Mouse (Mus musculus): Measurements from ENCODE around the gene Ciapin1. TPM values are rescaled to one million over a fixed set of nuclear protein-coding genes. Genes with fewer than 3 reads are reported as not detected.

The Ciapin1 gene
- total and polyA plus RNA-seq, 2 experiments from 2014 or later: 50.1 to 120 TPM

- no peaks in the 10 kb centered on the region for H3K27me3 ChIP-seq (ENCODE audit: insufficient read depth, low read length)
- no peak overlapping the region for H3K27ac ChIP-seq (ENCODE audit: low read depth, low read length)
- ATAC-seq: no peak
- H3K9ac ChIP-seq: no peak overlapping the region
- no peak overlapping the region for H3K4me2 ChIP-seq (ENCODE audit: low read depth)
- H3K4me1 ChIP-seq (ENCODE audit: insufficient read depth): peaks cover 3% of the 10 kb centered on the region; the same call in 1 of the 2 replicates
- H3K36me3 ChIP-seq (ENCODE audit: insufficient read depth): peaks cover 5% of the 10 kb centered on the region; the same call in 1 of the 2 replicates
- TF ChIP-seq CTCF (IDR thresholded peaks at IDR 0.05; ENCODE audit: low read depth): no peak
- no peaks in the 10 kb centered on the region for H3K9me3 ChIP-seq (ENCODE audit: low read length)
- no peak overlapping the region for H3K4me3 ChIP-seq (ENCODE audit: low read depth, low read length)
- WGBS: 71% methylated on average over 10 of the region's 10 CpGs
- DNase-seq: no peak
Observed at GRCm38 (mm10) chr8:94778895-94779533, 59.1 kb downstream of the Ciapin1 start.

- no peaks in the 10 kb centered on the region for H3K9me3 ChIP-seq (ENCODE audit: low read length)
- H3K4me3 ChIP-seq (ENCODE audit: low read depth, low read length): no peak overlapping the region
- WGBS: 56% methylated on average over 5 of the region's 5 CpGs
- no peak for DNase-seq
- H3K9ac ChIP-seq: no peak overlapping the region
- no peak overlapping the region for H3K4me2 ChIP-seq (ENCODE audit: low read depth)
- ATAC-seq: no peak
- TF ChIP-seq CTCF (IDR thresholded peaks at IDR 0.05; ENCODE audit: low read depth): no peak
- peaks cover 8% of the 10 kb centered on the region; the same call in 1 of the 2 replicates for H3K4me1 ChIP-seq (ENCODE audit: insufficient read depth)
- no peak overlapping the region for H3K27ac ChIP-seq (ENCODE audit: low read depth, low read length)
- no peaks in the 10 kb centered on the region for H3K27me3 ChIP-seq (ENCODE audit: insufficient read depth, low read length)
- peaks cover 5% of the 10 kb centered on the region; the same call in 1 of the 2 replicates for H3K36me3 ChIP-seq (ENCODE audit: insufficient read depth)
Observed at GRCm38 (mm10) chr8:94778473-94778872, 59.7 kb downstream of the Ciapin1 start.

- H3K4me3 ChIP-seq (ENCODE audit: low read depth, low read length): no peak overlapping the region
- H3K36me3 ChIP-seq (ENCODE audit: insufficient read depth): peaks cover 5% of the 10 kb centered on the region; the same call in 1 of the 2 replicates
- H3K9ac ChIP-seq: no peak overlapping the region
- no peak overlapping the region for H3K4me2 ChIP-seq (ENCODE audit: low read depth)
- ATAC-seq: no peak
- H3K4me1 ChIP-seq (ENCODE audit: insufficient read depth): peaks cover 9% of the 10 kb centered on the region; the same call in 1 of the 2 replicates
- DNase-seq: no peak
- no peaks in the 10 kb centered on the region for H3K9me3 ChIP-seq (ENCODE audit: low read length)
- no peak overlapping the region for H3K27ac ChIP-seq (ENCODE audit: low read depth, low read length)
- 61% methylated on average over 10 of the region's 10 CpGs for WGBS
- no peaks in the 10 kb centered on the region for H3K27me3 ChIP-seq (ENCODE audit: insufficient read depth, low read length)
- no peak for TF ChIP-seq CTCF (IDR thresholded peaks at IDR 0.05; ENCODE audit: low read depth)
Observed at GRCm38 (mm10) chr8:94778036-94778435, 60.1 kb downstream of the Ciapin1 start.

DNA sequence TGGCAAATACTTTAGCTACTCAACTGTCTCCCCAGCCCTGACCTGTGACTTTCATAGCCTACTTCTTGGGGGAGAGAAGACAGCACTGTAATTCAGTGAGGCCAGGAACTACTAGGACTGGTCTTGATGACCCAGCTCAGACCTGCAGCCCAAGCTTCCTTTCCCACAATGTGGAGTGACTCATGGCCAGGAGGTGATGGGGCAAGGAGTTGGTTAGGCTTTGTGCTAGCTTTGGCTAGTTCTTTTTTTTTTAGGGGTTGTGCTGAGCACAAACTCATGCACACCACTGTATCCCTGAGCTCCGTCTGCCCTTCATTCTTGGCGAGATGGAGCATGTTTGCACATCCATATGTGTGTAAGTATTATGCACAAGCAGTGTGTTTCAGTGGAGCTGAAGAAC, 61.8 kb downstream of the Ciapin1 start:
- Histone ChIP-seq H3K27me3 (ENCODE audit: insufficient read depth, low read length) (no peaks in the 10 kb centered on the region), H3K4me3 (ENCODE audit: low read depth, low read length) (no peak overlapping the region), H3K9ac (no peak overlapping the region), H3K4me2 (ENCODE audit: low read depth) (no peak overlapping the region), H3K27ac (ENCODE audit: low read depth, low read length) (no peak overlapping the region), H3K36me3 (ENCODE audit: insufficient read depth) (peaks cover 5% of the 10 kb centered on the region; the same call in 1 of the 2 replicates), H3K9me3 (ENCODE audit: low read length) (no peaks in the 10 kb centered on the region), H3K4me1 (ENCODE audit: insufficient read depth) (peaks cover 9% of the 10 kb centered on the region; the same call in 1 of the 2 replicates)
- WGBS: 84% methylated on average over 2 of the region's 2 CpGs
- DNase-seq (no peak), ATAC-seq (no peak)
- TF ChIP-seq CTCF (IDR thresholded peaks at IDR 0.05; ENCODE audit: low read depth): no peak

GRCm38 (mm10) chr8:94774601-94775000, 63.6 kb downstream of the Ciapin1 start:
- Histone ChIP-seq H3K9ac (no peak overlapping the region), H3K4me1 (ENCODE audit: insufficient read depth) (peaks cover 9% of the 10 kb centered on the region; the same call in 1 of the 2 replicates), H3K4me2 (ENCODE audit: low read depth) (no peak overlapping the region), H3K9me3 (ENCODE audit: low read length) (no peaks in the 10 kb centered on the region), H3K27me3 (ENCODE audit: insufficient read depth, low read length) (no peaks in the 10 kb centered on the region), H3K36me3 (ENCODE audit: insufficient read depth) (0 out of 2 replicates have a peak, but pooled peaks cover under 1% of the 10 kb centered on the region), H3K27ac (ENCODE audit: low read depth, low read length) (no peak overlapping the region), H3K4me3 (ENCODE audit: low read depth, low read length) (no peak overlapping the region)
- DNase-seq (no peak), ATAC-seq (no peak)
- TF ChIP-seq CTCF (IDR thresholded peaks at IDR 0.05; ENCODE audit: low read depth): no peak
- WGBS: 93% methylated on average over 1 of the region's 1 CpGs

DNA sequence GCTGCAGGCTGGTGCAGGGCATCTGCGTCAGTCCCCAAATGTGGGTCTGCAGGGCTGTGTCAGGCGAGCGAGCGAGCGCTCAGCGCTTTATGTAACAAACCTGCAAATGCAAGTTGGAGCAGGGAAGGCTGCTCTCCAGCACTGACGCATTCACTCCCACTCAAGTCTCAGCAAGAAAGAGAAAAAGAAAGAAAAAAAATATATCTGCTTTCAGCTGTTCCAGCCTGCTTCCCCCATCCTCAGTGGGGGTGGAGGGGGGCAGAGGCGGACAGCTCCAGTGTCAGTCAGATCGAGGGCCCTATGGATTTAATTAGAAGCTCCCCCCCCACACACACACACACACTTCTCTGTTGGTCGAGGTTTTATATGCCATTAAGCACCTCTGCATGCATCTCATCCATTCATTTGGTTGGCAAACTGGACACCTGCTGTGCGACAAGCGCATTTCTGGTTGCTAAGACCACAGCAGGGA, 64.4 kb downstream of the Ciapin1 start:
- Histone ChIP-seq H3K9ac (peak overlapping the region; percentile 81), H3K27ac (ENCODE audit: low read depth, low read length) (peak overlapping the region; percentile 41; the same call in 1 of the 2 replicates), H3K9me3 (ENCODE audit: low read length) (no peaks in the 10 kb centered on the region), H3K36me3 (ENCODE audit: insufficient read depth) (no peaks in the 10 kb centered on the region), H3K4me3 (ENCODE audit: low read depth, low read length) (peak overlapping the region; percentile 61), H3K27me3 (ENCODE audit: insufficient read depth, low read length) (no peaks in the 10 kb centered on the region), H3K4me1 (ENCODE audit: insufficient read depth) (peaks cover 9% of the 10 kb centered on the region; the same call in 1 of the 2 replicates), H3K4me2 (ENCODE audit: low read depth) (peak overlapping the region; percentile 83)
- WGBS: 16% methylated on average over 12 of the region's 12 CpGs
- DNase-seq (peak; percentile 61), ATAC-seq (peak; percentile 36)
- TF ChIP-seq CTCF (IDR thresholded peaks at IDR 0.05; ENCODE audit: low read depth): no peak

DNA sequence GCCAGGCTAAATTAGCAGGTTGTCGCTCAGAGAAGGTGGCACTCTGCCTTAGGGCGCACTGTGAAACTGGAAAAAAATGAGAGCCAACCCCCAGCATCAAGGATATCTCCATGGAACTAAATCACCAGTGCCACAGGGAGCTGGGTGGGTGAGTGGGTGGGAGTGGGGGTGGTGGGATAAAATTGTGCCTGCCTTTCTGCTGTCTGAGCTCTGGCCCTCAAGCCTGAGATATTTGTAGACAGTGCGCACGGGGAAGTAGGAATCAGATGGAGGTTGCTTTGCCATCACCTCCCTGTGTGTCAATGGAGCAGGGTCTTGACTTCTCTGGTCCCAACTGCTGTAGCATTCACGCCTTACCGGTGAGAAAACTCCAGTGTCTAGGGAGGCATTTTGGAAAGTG, 65.1 kb downstream of the Ciapin1 start:
- no peaks in the 10 kb centered on the region for H3K36me3 ChIP-seq (ENCODE audit: insufficient read depth)
- peaks cover 9% of the 10 kb centered on the region; the same call in 1 of the 2 replicates for H3K4me1 ChIP-seq (ENCODE audit: insufficient read depth)
- no peak for TF ChIP-seq CTCF (IDR thresholded peaks at IDR 0.05; ENCODE audit: low read depth)
- ATAC-seq (no peak), DNase-seq (no peak)
- no peaks in the 10 kb centered on the region for H3K27me3 ChIP-seq (ENCODE audit: insufficient read depth, low read length)
- peak overlapping the region; percentile 61 for H3K4me3 ChIP-seq (ENCODE audit: low read depth, low read length)
- peak overlapping the region; percentile 81 for H3K9ac ChIP-seq
- no peaks in the 10 kb centered on the region for H3K9me3 ChIP-seq (ENCODE audit: low read length)
- H3K27ac ChIP-seq (ENCODE audit: low read depth, low read length): no peak overlapping the region
- H3K4me2 ChIP-seq (ENCODE audit: low read depth): peak overlapping the region; percentile 83
- 46% methylated on average over 6 of the region's 6 CpGs for WGBS

Measured in forebrain, postnatal 0 days (tissue).